Mouse (Mus musculus) kidney, embryonic 15.5 days (tissue): ENCODE measurements around the gene Cyp1b1. TPM values are rescaled to one million over a fixed set of nuclear protein-coding genes. Genes with fewer than 3 reads are reported as not detected.

ENCODE experiments used
- ATAC-seq: fragments of 200-750 bp; cut with Nextera tagmentation; replicated peaks from 2 replicates; pipeline ENCODE4 v1.8.0; 2017; ENCODE audit warnings: moderate TSS enrichment; ENCODE audit not compliant: low FRiP score
- H3K27ac ChIP-seq: fragments of 300-500 bp; sonication (generic); 2 replicates; pipeline ENCODE4 v1.5.1; 2015; ENCODE audit warnings: mild to moderate bottlenecking, inconsistent platforms
- H3K27me3 ChIP-seq: fragments of 300-500 bp; sonication (generic); 2 replicates; pipeline ENCODE4 v1.6.1; 2015; ENCODE audit warnings: inconsistent platforms
- H3K36me3 ChIP-seq: fragments of 300-500 bp; sonication (generic); 2 replicates; pipeline ENCODE4 v1.6.1; 2015; ENCODE audit warnings: inconsistent platforms
- H3K4me1 ChIP-seq: fragments of 300-500 bp; sonication (generic); 2 replicates; pipeline ENCODE4 v1.6.1; 2015; ENCODE audit warnings: inconsistent platforms
- H3K4me2 ChIP-seq: fragments of 300-500 bp; sonication (generic); 2 replicates; pipeline ENCODE4 v1.6.1; 2015; ENCODE audit warnings: moderate library complexity, mild to moderate bottlenecking, inconsistent platforms
- H3K4me3 ChIP-seq: fragments of 300-500 bp; sonication (generic); replicated peaks from 2 replicates; pipeline ENCODE4 v1.5.1; 2015; ENCODE audit warnings: mild to moderate bottlenecking, inconsistent platforms
- H3K9ac ChIP-seq: fragments of 300-500 bp; sonication (generic); 2 replicates; pipeline ENCODE4 v1.6.1; 2015; ENCODE audit warnings: mild to moderate bottlenecking, inconsistent platforms
- H3K9me3 ChIP-seq: fragments of 300-500 bp; sonication (generic); replicated peaks from 2 replicates; pipeline ENCODE4 v1.6.1; 2016; ENCODE audit warnings: inconsistent platforms
- WGBS: fragments of 180-500 bp; shearing (Covaris S2); methylation state at CpG from one replicate; pipeline ENCODE4 v1.1.7; 2015; ENCODE audit warnings: mixed read lengths; 5-methylcytosine and 5-hydroxymethylcytosine counted together
- polyA plus RNA-seq: library from polyadenylated mRNA; unstranded; fragments of >200 nt; fragmentation: Nextera tagmentation; extraction: Ambion mirVana; gene quantifications from 2 replicates; pipeline ENCODE4 v1.2.1, GENCODE M21; 2015

The Cyp1b1 gene
- polyA plus RNA-seq, 1 experiment from 2014 or later, result 16.5 TPM

- ATAC-seq, result no peak
- H3K27me3 ChIP-seq, result peaks cover 48% of the 10 kb centered on the region
- WGBS, result under 1% methylated on average over 24 of the region's 24 CpGs
Observed at GRCm38 (mm10) chr17:79713276-79713642, 1.6 kb downstream of the Cyp1b1 start.

GRCm38 (mm10) chr17:79712536-79712935 lies 2.3 kb downstream of the Cyp1b1 start:
- WGBS, result 16% methylated on average over 9 of the region's 9 CpGs
- Histone ChIP-seq H3K4me1 (peaks cover 49% of the 10 kb centered on the region), H3K4me3 (peak overlapping the region; percentile 50), H3K4me2 (peak overlapping the region; percentile 84), H3K27ac (no peak overlapping the region), H3K36me3 (no peaks in the 10 kb centered on the region), H3K9me3 (no peaks in the 10 kb centered on the region), H3K9ac (peak overlapping the region; percentile 40; the same call in 1 of the 2 replicates), H3K27me3 (peaks cover 48% of the 10 kb centered on the region)
- ATAC-seq, result no peak

More at GRCm38 (mm10) chr17:79713276-79713642, 1.6 kb downstream of the Cyp1b1 start:
- Histone ChIP-seq H3K4me1 (peaks cover 47% of the 10 kb centered on the region), H3K4me2 (peak overlapping the region; percentile 84), H3K9me3 (no peaks in the 10 kb centered on the region), H3K36me3 (no peaks in the 10 kb centered on the region), H3K9ac (peak overlapping the region; percentile 40), H3K27ac (no peak overlapping the region), H3K4me3 (peak overlapping the region; percentile 50)

GRCm38 (mm10) chr17:79711944-79712343 lies 2.9 kb downstream of the Cyp1b1 start:
- 31% methylated on average over 6 of the region's 6 CpGs for WGBS
- no peak overlapping the region for H3K27ac ChIP-seq
- no peaks in the 10 kb centered on the region for H3K36me3 ChIP-seq
- H3K9me3 ChIP-seq, result no peaks in the 10 kb centered on the region
- H3K27me3 ChIP-seq, result peaks cover 48% of the 10 kb centered on the region
- H3K4me2 ChIP-seq, result peak overlapping the region; percentile 84
- H3K9ac ChIP-seq, result no peak overlapping the region
- H3K4me1 ChIP-seq, result peaks cover 49% of the 10 kb centered on the region
- no peak for ATAC-seq
- peak overlapping the region; percentile 50 for H3K4me3 ChIP-seq

GRCm38 (mm10) chr17:79710246-79710842 lies 4.5 kb downstream of the Cyp1b1 start:
- ATAC-seq, result no peak
- Histone ChIP-seq H3K4me1 (peaks cover 43% of the 10 kb centered on the region), H3K27me3 (peaks cover 48% of the 10 kb centered on the region), H3K9me3 (no peaks in the 10 kb centered on the region), H3K4me2 (peak overlapping the region; percentile 27; the same call in 1 of the 2 replicates), H3K27ac (no peak overlapping the region), H3K9ac (no peak overlapping the region), H3K4me3 (no peak overlapping the region), H3K36me3 (no peaks in the 10 kb centered on the region)
- WGBS, result 15% methylated on average over 15 of the region's 15 CpGs

- Histone ChIP-seq H3K36me3 (no peaks in the 10 kb centered on the region), H3K9ac (no peak overlapping the region), H3K4me2 (0 out of 2 replicates have a peak overlapping the region, but pooled peaks have one; percentile 27), H3K27me3 (peaks cover 43% of the 10 kb centered on the region), H3K4me1 (peaks cover 37% of the 10 kb centered on the region), H3K27ac (no peak overlapping the region), H3K4me3 (no peak overlapping the region), H3K9me3 (no peaks in the 10 kb centered on the region)
- WGBS, result 49% methylated on average over 1 of the region's 1 CpGs
- no peak for ATAC-seq
Observed at GRCm38 (mm10) chr17:79709718-79710117, 5.1 kb downstream of the Cyp1b1 start.

- WGBS, result 24% methylated on average over 7 of the region's 7 CpGs
- H3K27ac ChIP-seq, result no peak overlapping the region
- no peaks in the 10 kb centered on the region for H3K36me3 ChIP-seq
- no peaks in the 10 kb centered on the region for H3K9me3 ChIP-seq
- H3K4me2 ChIP-seq, result no peak overlapping the region
- ATAC-seq, result no peak
- H3K4me1 ChIP-seq, result peaks cover 21% of the 10 kb centered on the region
- no peak overlapping the region for H3K9ac ChIP-seq
- peaks cover 28% of the 10 kb centered on the region for H3K27me3 ChIP-seq
- H3K4me3 ChIP-seq, result no peak overlapping the region
Observed at GRCm38 (mm10) chr17:79708168-79708567, 6.7 kb downstream of the Cyp1b1 start.

- H3K4me3 ChIP-seq, result no peak overlapping the region
- peaks cover 18% of the 10 kb centered on the region for H3K4me1 ChIP-seq
- no peak for ATAC-seq
- 70% methylated on average over 9 of the region's 9 CpGs for WGBS
- peaks cover 11% of the 10 kb centered on the region; the same call in 1 of the 2 replicates for H3K27me3 ChIP-seq
- H3K9ac ChIP-seq, result no peak overlapping the region
- H3K27ac ChIP-seq, result no peak overlapping the region
- no peaks in the 10 kb centered on the region for H3K36me3 ChIP-seq
- H3K4me2 ChIP-seq, result no peak overlapping the region
- H3K9me3 ChIP-seq, result no peaks in the 10 kb centered on the region
Observed at GRCm38 (mm10) chr17:79705671-79706455, 9.0 kb downstream of the Cyp1b1 start.

GRCm38 (mm10) chr17:79700871-79701270 lies 14.0 kb downstream of the Cyp1b1 start:
- H3K4me3 ChIP-seq, result no peak overlapping the region
- 73% methylated on average over 5 of the region's 5 CpGs for whole genome bisulfite sequencing
- no peak for ATAC-seq

GRCm38 (mm10) chr17:79699197-79699596 lies 15.7 kb downstream of the Cyp1b1 start:
- no peak overlapping the region for H3K9ac ChIP-seq
- peaks cover 3% of the 10 kb centered on the region; the same call in 1 of the 2 replicates for H3K4me1 ChIP-seq
- no peaks in the 10 kb centered on the region for H3K9me3 ChIP-seq
- WGBS, result 45% methylated on average over 1 of the region's 1 CpGs
- no peak overlapping the region for H3K4me3 ChIP-seq
- ATAC-seq, result 0 out of 2 replicates have a peak, but pooled peaks have one; percentile 49
- H3K27ac ChIP-seq, result no peak overlapping the region
- no peaks in the 10 kb centered on the region for H3K27me3 ChIP-seq
- H3K36me3 ChIP-seq, result no peaks in the 10 kb centered on the region
- H3K4me2 ChIP-seq, result no peak overlapping the region

More at GRCm38 (mm10) chr17:79700871-79701270, 14.0 kb downstream of the Cyp1b1 start:
- Histone ChIP-seq H3K9me3 (no peaks in the 10 kb centered on the region), H3K4me1 (peaks cover 3% of the 10 kb centered on the region; the same call in 1 of the 2 replicates), H3K4me2 (no peak overlapping the region), H3K36me3 (no peaks in the 10 kb centered on the region), H3K27me3 (no peaks in the 10 kb centered on the region), H3K9ac (no peak overlapping the region), H3K27ac (no peak overlapping the region)

GRCm38 (mm10) chr17:79695541-79695940 lies 19.3 kb downstream of the Cyp1b1 start:
- no peak overlapping the region for H3K4me2 ChIP-seq
- H3K36me3 ChIP-seq, result no peaks in the 10 kb centered on the region
- H3K4me1 ChIP-seq, result no peaks in the 10 kb centered on the region
- no peak overlapping the region for H3K27ac ChIP-seq
- 90% methylated on average over 6 of the region's 6 CpGs for WGBS
- H3K27me3 ChIP-seq, result no peaks in the 10 kb centered on the region
- H3K4me3 ChIP-seq, result no peak overlapping the region
- ATAC-seq, result no peak
- no peaks in the 10 kb centered on the region for H3K9me3 ChIP-seq
- H3K9ac ChIP-seq, result no peak overlapping the region

- Histone ChIP-seq H3K27me3 (no peaks in the 10 kb centered on the region), H3K27ac (no peak overlapping the region), H3K4me2 (no peak overlapping the region), H3K9ac (no peak overlapping the region), H3K4me3 (no peak overlapping the region), H3K4me1 (no peaks in the 10 kb centered on the region), H3K36me3 (no peaks in the 10 kb centered on the region), H3K9me3 (no peaks in the 10 kb centered on the region)
- 78% methylated on average over 4 of the region's 4 CpGs for WGBS
- no peak for ATAC-seq
Observed at GRCm38 (mm10) chr17:79695106-79695505, 19.8 kb downstream of the Cyp1b1 start.

GRCm38 (mm10) chr17:79670837-79671236 lies 44.0 kb downstream of the Cyp1b1 start:
- Histone ChIP-seq H3K4me2 (no peak overlapping the region), H3K9ac (no peak overlapping the region), H3K36me3 (no peaks in the 10 kb centered on the region), H3K9me3 (no peaks in the 10 kb centered on the region), H3K4me1 (peaks cover 7% of the 10 kb centered on the region; the same call in 1 of the 2 replicates), H3K27me3 (no peaks in the 10 kb centered on the region), H3K27ac (no peak overlapping the region), H3K4me3 (no peak overlapping the region)
- 67% methylated on average over 2 of the region's 2 CpGs for WGBS
- no peak for ATAC-seq
